Mouse (Mus musculus) heart, embryonic 14.5 days (tissue): ENCODE data around the gene Lrrc32. TPM values are rescaled to one million over a fixed set of nuclear protein-coding genes. Genes with fewer than 3 reads are reported as not detected.

Experiments used
- ATAC-seq: fragments of 200-750 bp; cut with Nextera tagmentation; 2 replicates; pipeline ENCODE4 v1.8.0; 2017; ENCODE audit warnings: low read depth, moderate TSS enrichment; ENCODE audit not compliant: insufficient number of reproducible peaks, insufficient read depth, low FRiP score
- H3K27ac ChIP-seq, 2 experiments: fragments of 200-500 bp in 1 of 2; fragments of 300-500 bp in 1 of 2; sonication (generic) in 1 of 2; replicated peaks in 1 of 2; 2 replicates each; pipeline ENCODE4 v1.5.1; 2012 to 2014; ENCODE audit warnings: low read depth in 2 of 2, low read length in 2 of 2, control low read depth in 1 of 2, mild to moderate bottlenecking in 1 of 2, mixed read lengths in 1 of 2; ENCODE audit not compliant: control insufficient read depth in 1 of 2, insufficient read depth in 1 of 2
- H3K27me3 ChIP-seq: fragments of 300-500 bp; sonication (generic); 2 replicates; pipeline ENCODE4 v1.6.1; 2014; ENCODE audit warnings: mild to moderate bottlenecking, low read length, control low read depth; ENCODE audit not compliant: control insufficient read depth, insufficient read depth
- H3K36me3 ChIP-seq: fragments of 300-500 bp; sonication (generic); 2 replicates; pipeline ENCODE4 v1.6.1; 2014; ENCODE audit warnings: mild to moderate bottlenecking, control low read depth, low read length, mixed read lengths; ENCODE audit not compliant: control insufficient read depth, insufficient read depth
- H3K4me1 ChIP-seq, 2 experiments: fragments of 200-500 bp in 1 of 2; fragments of 300-500 bp in 1 of 2; sonication (generic) in 1 of 2; 2 replicates each; pipeline ENCODE4 v1.6.1; 2012 to 2014; ENCODE audit warnings: low read length in 2 of 2, control low read depth in 1 of 2, mixed read lengths in 1 of 2; ENCODE audit not compliant: control insufficient read depth in 2 of 2, insufficient read depth in 2 of 2
- H3K4me2 ChIP-seq: fragments of 300-500 bp; sonication (generic); 2 replicates; pipeline ENCODE4 v1.6.1; 2014; ENCODE audit warnings: mild to moderate bottlenecking, low read length
- H3K4me3 ChIP-seq, 2 experiments: fragments of 200-500 bp in 1 of 2; fragments of 300-500 bp in 1 of 2; sonication (generic) in 1 of 2; 2 replicates each; pipeline ENCODE4 v1.5.1; 2012 to 2014; ENCODE audit warnings: low read length in 2 of 2, mild to moderate bottlenecking in 2 of 2, control low read depth in 1 of 2, low read depth in 1 of 2, moderate library complexity in 1 of 2; ENCODE audit not compliant: control insufficient read depth in 1 of 2, insufficient read depth in 1 of 2
- H3K9ac ChIP-seq: fragments of 300-500 bp; sonication (generic); 2 replicates; pipeline ENCODE4 v1.6.1; 2014; ENCODE audit warnings: mild to moderate bottlenecking, low read length
- H3K9me3 ChIP-seq: fragments of 300-500 bp; sonication (generic); 2 replicates; pipeline ENCODE4 v1.6.1; 2016; ENCODE audit warnings: low read length, control low read depth; ENCODE audit not compliant: control insufficient read depth
- WGBS: fragments of 180-500 bp; shearing (Covaris S2); extraction: QIAGEN DNeasy Blood & Tissue Kit; methylation state at CpG from one replicate; pipeline ENCODE4 v1.1.7; 2014; 5-methylcytosine and 5-hydroxymethylcytosine counted together
- polyA plus RNA-seq: library from polyadenylated mRNA; unstranded; fragments of >200 nt; fragmentation: Nextera tagmentation; extraction: Ambion mirVana; gene quantifications from 2 replicates; pipeline ENCODE4 v1.2.1, GENCODE M21; 2014

Gene Lrrc32
- polyA plus RNA-seq, 1 experiment from 2014 or later: 6.9 TPM

DNA sequence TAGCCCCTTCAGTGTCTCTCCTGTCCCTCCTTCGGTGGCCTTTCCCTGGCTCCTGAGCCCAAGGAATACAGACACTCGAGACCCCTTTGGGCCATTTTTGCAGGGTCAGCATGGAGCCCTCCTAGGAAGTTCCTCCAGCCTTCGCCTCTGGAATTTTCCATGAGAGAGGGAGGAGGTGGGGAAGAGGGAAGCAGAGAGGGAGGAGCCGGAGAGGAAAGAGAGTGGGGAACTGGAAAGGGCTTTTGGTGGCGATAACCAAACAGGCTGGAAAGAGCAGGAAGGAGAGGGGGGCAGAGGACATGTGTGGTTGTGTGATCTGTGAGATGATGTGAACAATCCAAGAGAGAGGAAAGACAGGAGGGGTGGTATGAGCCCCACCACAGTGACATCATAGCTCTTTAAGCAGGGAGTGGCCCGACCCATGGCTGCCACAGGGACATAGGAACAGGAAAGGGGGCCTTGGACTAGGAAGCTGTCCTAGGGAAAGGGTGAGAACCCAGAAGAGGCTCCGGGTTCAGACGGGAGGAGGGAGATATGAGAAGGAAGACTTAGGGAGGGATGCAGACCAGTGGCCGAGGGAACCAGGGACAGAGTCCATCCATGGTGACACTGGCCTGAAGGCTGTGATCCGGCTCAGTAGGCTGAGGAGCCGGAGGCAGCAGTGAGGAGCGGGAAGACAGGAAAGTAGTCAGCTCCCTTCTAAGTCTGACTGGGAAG lies 6.4 kb upstream of the Lrrc32 start:
- Histone ChIP-seq H3K36me3 (no peaks in the 10 kb centered on the region), H3K4me3 (no peak overlapping the region), H3K4me2 (peak overlapping the region; percentile 44), H3K9ac (peak overlapping the region; percentile 53), H3K4me1 (peaks cover 22 to 33% of the 10 kb centered on the region in 2 experiments), H3K27ac (peak overlapping the region; percentile 56 to 69), H3K27me3 (peaks cover 13% of the 10 kb centered on the region; the same call in 1 of the 2 replicates), H3K9me3 (no peaks in the 10 kb centered on the region)
- WGBS: 33% methylated on average over 12 of the region's 12 CpGs
- peak; percentile 42 for ATAC-seq

DNA sequence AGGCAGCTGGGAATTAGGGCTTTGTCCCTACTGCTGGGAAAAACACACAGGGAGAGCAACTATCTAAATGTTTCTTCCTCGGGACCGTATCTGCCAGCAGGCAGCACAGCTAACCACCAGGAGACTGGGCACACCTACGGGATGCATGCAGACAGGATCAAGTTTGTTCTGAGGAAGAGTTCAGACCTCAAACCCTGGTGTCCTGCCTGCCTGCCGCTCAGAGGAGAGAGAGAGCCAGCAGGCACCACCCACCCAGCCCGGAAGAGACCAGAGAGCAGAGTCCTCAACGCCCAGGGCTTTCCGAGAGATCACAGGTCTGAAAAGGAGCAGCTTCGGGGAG lies 5.8 kb upstream of the Lrrc32 start:
- Histone ChIP-seq H3K4me1 (peaks cover 22 to 33% of the 10 kb centered on the region in 2 experiments), H3K4me2 (peak overlapping the region; percentile 44), H3K27ac (peak overlapping the region; percentile 56 to 69), H3K9me3 (no peaks in the 10 kb centered on the region), H3K4me3 (no peak overlapping the region), H3K27me3 (peaks cover 13% of the 10 kb centered on the region; the same call in 1 of the 2 replicates), H3K9ac (peak overlapping the region; percentile 53), H3K36me3 (no peaks in the 10 kb centered on the region)
- WGBS: 31% methylated on average over 8 of the region's 8 CpGs
- ATAC-seq: no peak

DNA sequence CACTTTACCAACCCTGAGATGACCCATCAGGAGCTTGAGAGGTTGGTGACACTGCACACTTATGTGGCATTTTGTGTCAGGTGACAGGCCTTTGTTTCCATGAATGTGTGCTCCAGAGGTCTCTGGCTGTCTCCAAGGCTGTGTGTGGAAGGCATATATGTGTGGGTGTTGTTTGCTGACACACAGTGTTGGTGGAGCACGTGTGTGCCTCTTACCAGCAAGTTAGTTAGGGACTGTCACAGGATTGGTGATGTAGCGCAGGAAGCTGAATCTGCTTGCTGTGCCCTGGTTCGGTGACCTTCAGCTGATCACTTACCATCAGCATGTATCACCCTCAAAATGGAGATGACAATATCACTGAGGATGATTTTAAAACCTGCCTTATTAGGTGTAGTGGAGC lies 4.2 kb upstream of the Lrrc32 start:
- H3K27me3 ChIP-seq: peaks cover 7% of the 10 kb centered on the region; the same call in 1 of the 2 replicates
- H3K27ac ChIP-seq: no peak overlapping the region
- 79% methylated on average over 3 of the region's 3 CpGs for WGBS
- H3K9me3 ChIP-seq: no peaks in the 10 kb centered on the region
- H3K4me3 ChIP-seq: no peak overlapping the region
- H3K4me2 ChIP-seq: no peak overlapping the region
- H3K9ac ChIP-seq: no peak overlapping the region
- H3K4me1 ChIP-seq: peaks cover 29 to 41% of the 10 kb centered on the region in 2 experiments
- H3K36me3 ChIP-seq: no peaks in the 10 kb centered on the region
- ATAC-seq: no peak

- Histone ChIP-seq H3K4me3 (no peak overlapping the region), H3K9me3 (no peaks in the 10 kb centered on the region), H3K9ac (no peak overlapping the region), H3K4me2 (no peak overlapping the region), H3K27me3 (peaks cover 6% of the 10 kb centered on the region; the same call in 1 of the 2 replicates), H3K36me3 (no peaks in the 10 kb centered on the region), H3K27ac (no peak overlapping the region), H3K4me1 (peaks cover 31 to 41% of the 10 kb centered on the region in 2 experiments)
- ATAC-seq: no peak
- 53% methylated on average over 4 of the region's 4 CpGs for WGBS
Observed at GRCm38 (mm10) chr7:98485508-98485907, 3.6 kb upstream of the Lrrc32 start.

DNA sequence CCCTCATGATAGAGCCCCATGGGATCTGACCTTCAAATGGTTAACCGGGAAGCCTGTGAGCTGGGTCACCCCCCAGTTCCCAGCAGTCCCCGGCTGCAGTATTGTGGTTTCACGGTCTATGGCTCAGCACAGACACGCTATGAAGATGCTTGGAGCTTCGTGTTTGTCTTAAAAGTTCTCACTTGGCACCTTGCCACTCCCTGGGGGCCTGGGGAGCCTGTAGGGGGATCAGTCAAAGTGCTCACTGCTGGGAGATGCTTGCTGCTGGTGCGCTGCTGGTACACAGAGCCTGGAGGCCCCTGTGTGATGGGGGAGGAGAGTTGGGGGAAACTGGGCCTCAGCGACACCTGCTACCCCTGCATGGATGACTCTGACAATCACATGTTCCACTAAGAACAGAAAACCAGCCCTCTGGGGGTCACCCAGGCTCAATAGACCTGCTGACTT lies 2.6 kb upstream of the Lrrc32 start:
- Histone ChIP-seq H3K27ac (no peak overlapping the region), H3K9me3 (no peaks in the 10 kb centered on the region), H3K27me3 (peaks cover 3% of the 10 kb centered on the region; the same call in 1 of the 2 replicates), H3K36me3 (no peaks in the 10 kb centered on the region), H3K4me2 (no peak overlapping the region), H3K4me3 (no peak overlapping the region), H3K4me1 (peaks cover 29 to 38% of the 10 kb centered on the region in 2 experiments), H3K9ac (no peak overlapping the region)
- no peak for ATAC-seq
- whole genome bisulfite sequencing: 63% methylated on average over 7 of the region's 7 CpGs

- H3K4me3 ChIP-seq: no peak overlapping the region
- H3K9ac ChIP-seq: no peak overlapping the region
- H3K9me3 ChIP-seq: no peaks in the 10 kb centered on the region
- peaks cover 25 to 39% of the 10 kb centered on the region in 2 experiments for H3K4me1 ChIP-seq
- 91% methylated on average over 11 of the region's 11 CpGs for WGBS
- H3K27me3 ChIP-seq: peaks cover 3% of the 10 kb centered on the region; the same call in 1 of the 2 replicates
- H3K36me3 ChIP-seq: no peaks in the 10 kb centered on the region
- H3K27ac ChIP-seq: no peak overlapping the region
- no peak overlapping the region for H3K4me2 ChIP-seq
- ATAC-seq: no peak
Observed at GRCm38 (mm10) chr7:98487202-98487980, 1.7 kb upstream of the Lrrc32 start.

DNA sequence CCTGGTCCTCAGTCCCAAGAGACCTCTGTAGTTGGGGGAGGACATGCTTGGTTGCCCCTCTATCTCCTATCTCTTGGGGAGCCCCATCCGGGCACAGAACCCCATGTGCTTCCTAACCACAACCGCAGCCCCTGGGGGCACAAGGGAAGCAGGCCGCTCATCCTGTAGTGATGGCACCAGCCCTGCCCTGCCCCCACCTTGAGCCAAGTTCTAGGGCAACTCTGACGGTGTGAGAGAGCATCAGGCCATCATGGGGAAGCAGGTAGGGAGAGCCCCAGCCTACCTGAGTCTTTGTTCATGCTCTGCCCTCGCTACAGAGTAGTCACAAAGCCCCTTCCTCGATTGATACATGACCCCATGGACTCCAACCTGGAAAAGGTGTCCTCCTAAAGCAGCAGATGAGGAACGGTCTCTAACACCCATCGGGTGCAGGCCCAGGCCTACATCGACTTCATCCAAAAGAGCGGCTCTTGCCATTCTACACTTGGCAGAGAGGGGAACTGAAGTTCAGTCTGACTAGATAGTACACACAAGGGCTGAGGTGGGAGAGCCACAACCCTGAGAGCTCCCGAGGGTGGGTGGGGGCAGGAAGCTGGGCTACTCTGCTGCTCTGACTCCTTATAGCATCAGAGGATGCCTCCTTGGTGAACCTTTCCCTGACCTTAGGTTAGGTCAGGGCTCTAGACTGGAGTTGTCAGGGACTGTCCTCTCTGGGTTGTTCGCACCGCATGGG lies 519 bp upstream of the Lrrc32 start:
- no peak overlapping the region for H3K9ac ChIP-seq
- WGBS: 86% methylated on average over 13 of the region's 13 CpGs
- no peak for ATAC-seq

More for the DNA sequence above, 519 bp upstream of the Lrrc32 start:
- Histone ChIP-seq H3K9me3 (no peaks in the 10 kb centered on the region), H3K27ac (no peak overlapping the region), H3K4me1 (peaks cover 23 to 36% of the 10 kb centered on the region in 2 experiments), H3K4me3 (no peak overlapping the region), H3K4me2 (0 out of 2 replicates have a peak overlapping the region, but pooled peaks have one; percentile 93), H3K36me3 (no peaks in the 10 kb centered on the region), H3K27me3 (peaks cover 3% of the 10 kb centered on the region; the same call in 1 of the 2 replicates)
